Mouse (Mus musculus): ENCODE data around the gene 2010300C02Rik.
"Not testable (repeated sequence)": the region's sequence is repeated elsewhere in the genome, so short reads cannot be mapped to it uniquely, and the experiment has no call there.

The 2010300C02Rik gene

DNA sequence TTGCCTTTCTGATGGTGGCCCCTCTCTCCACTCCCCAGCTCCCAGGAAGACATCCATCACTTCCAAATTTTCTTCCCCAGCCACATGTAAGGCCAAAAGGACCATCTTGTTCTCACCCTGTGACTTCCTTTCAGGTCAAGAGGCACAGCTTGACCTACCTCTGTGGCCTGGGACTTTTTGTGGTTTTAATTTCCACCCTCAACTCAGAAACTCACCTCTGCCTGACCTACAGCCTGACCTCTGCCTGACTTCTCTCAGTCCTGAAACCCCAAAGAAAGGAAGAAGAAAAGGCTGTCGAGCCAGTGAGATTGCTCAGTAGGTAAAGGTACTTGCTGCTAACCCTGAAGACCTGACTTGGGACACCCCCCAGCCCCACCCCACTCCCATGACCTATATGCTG, 100.3 kb downstream of the 2010300C02Rik start:
- no peak for DNase-seq

DNA sequence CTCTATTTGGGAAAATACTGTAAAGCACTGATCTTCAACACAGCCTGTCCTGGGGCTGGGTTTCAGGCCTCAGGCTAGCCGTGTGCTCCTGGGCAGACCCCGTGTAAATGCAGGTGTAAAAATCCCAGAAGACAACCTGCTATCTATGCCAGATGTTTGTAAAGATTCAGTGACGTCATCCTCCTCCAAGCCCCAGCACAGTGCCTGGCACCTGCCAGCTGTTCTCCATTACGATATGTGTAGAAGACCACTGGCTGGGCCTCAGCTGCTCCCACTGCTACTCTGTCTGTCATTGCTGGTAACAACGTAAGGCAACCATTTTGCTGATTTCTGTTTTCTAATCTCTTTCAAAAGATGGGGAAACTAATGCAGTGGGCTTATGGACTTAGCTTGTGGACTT, 102.8 kb downstream of the 2010300C02Rik start:
- DNase-seq, result no peak

DNA sequence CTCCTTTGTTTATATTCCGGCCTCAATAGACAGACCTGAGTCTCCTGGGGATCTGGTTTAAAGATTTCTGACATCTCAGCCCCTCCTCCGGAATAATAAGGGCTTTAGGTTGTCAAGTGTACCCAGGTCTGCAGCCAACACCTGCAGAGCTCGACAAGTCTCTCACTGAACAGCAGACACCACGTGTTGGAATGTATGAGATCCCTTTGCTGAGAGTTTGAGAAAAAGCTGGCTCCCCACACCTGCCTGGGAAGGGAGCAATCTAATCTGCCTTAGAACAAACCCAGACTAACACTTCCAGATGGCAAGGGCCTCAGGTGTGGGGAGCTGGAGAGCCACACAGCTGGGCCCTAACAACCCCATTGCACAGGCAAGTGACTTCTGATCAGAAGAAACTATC, 103.3 kb downstream of the 2010300C02Rik start:
- no peak for DNase-seq

DNA sequence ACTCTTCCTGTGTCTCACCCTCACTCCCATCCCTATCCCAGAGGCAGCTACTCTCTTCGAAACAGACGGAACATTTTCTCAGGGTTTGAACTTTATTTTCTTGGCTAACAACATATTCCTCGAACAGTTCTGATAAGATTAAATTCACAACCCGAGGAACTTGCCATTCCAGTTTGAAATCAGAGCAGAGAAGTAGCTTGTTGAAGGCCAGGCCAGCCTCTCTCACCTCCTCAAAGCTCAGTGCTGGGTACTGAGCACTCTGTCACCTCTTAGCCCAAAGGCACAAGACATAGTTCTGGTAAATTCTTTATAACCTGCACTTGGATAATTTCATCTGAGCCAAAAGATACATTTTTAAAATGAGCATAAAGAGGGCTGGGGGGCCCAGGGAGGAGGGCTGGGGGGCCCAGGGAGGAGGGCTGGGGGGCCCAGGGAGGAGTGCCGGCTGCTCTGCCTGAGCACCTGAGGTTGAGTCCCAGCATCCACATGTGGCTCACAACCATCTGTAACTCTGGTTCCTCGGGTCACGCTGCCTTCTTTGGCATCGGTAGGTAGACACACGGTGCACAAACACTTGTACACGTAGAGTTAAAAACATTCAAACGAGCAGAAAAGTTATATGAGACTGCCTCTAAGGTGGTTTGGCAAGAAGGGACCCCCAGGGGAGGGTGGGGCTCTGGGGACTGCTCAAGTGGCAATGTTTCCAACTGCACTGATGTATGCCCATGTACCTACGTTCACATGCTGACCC, 104.4 kb downstream of the 2010300C02Rik start:
- no peak for DNase-seq

DNA sequence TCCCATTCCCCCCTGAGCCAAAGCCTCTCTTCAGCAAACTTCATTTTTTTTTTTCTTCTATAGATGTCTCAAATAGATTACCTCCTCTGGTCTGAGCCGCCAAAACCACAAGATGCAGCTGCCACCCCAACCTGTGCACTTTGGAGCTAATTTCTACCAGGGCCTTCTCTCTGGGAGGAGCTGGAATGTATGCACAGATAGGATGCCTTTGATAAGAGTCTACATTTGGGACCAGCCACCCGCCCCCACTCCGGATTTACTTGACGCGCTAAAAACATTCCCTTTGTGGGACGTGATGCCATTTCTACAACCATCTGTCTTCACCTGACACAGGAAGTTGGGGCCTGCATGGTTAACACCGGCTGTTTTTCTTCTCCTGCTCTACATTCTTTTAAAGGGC, 105.0 kb downstream of the 2010300C02Rik start:
- DNase-seq, result no peak

DNA sequence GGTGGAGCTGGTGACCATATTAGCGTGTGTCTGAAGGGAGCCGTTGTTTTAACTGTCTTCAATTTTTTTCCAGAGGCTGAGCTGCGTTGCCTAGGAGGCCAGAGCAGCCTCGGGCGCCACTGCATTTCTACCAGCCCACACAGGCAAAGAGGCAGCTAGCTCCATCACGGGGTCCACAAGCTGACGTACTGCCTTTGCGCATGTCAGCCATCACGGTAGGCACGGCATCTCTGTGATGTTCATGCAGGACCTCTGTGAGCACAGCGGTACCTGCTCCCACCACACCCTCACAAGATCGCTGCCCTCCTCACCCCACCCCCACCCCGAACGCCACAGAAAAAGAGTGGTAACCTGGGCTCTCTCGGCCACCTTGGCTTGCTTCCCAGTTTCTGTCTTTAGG, 105.8 kb downstream of the 2010300C02Rik start:
- DNase-seq, result no peak

DNA sequence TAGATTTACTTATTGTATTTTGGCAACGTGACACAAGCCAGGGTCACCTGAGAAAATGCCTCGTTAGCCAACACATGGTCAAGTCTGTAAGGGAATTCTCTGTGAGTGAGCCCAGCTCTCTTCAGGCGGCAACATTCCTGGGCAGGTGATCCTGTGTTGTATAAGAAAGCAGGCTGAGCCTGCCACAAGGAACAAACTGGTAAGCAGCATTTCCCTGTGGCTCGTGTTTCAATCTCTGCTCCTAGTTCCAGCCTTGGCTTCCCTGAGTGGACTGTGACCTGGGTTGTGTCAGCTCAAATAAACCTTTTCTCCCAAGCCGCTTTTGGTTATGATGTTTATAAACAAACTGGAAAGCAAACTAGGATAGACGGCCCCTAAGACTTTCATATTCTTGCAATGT, 108.9 kb downstream of the 2010300C02Rik start:
- no peak for DNase-seq

DNA sequence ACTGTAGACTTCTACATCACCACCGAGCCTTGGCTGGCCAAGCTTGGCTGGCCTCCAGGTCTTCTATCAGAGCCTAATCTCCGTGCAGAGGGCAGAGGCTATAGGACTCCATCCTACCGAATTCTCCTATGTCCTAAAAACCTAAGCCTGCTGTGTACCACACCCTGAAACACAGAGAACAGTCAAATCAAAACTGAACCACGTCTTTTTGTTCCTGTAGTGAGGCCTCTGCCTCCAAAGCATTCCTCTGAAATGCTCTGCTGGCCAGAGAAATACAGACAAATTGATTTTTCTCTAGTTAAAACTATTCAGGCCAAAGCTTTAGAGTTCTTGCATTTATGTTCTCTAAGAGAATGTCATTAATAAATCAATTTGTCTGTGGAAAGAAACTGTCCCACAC, 109.6 kb downstream of the 2010300C02Rik start:
- DNase-seq, result no peak

DNA sequence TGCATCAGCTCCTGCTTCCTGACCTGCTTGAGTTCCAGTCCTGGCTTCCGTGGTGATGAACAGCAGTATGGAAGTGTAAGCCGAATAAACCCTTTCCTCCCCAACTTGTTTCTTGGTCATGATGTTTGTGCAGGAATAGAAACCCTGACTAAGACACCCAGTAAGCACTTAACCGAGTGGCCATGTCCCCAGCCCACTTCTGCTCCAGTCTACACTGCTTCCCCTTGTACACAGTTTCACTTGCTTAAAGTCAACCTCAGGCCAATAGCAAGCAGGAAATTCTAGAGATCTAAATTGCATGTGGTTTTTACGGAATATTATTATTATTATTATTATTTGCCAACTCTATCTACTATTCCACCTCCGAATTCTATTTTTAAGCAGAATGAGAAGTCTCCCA, 114.2 kb downstream of the 2010300C02Rik start:
- DNase-seq, result not testable (repeated sequence)

DNA sequence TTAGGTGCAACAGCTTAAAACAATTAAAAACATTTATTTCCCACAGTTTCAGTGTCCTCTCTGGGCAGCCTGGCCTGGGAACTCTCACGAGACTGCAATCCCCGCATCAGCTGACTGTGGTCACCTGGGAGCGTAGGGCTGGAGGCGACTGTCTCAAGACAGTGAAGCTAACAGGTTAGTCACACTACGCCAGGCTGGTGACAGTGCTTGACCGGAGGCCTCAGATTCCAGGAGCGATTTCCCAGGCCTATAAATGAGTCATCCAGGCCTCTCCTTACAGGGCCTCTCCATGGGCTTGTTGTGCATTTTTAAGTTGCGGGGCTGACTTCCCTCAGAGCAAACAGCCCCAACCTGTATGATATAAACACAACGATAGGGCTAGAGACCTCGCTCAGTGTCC, 116.7 kb downstream of the 2010300C02Rik start:
- DNase-seq, result no peak

DNA sequence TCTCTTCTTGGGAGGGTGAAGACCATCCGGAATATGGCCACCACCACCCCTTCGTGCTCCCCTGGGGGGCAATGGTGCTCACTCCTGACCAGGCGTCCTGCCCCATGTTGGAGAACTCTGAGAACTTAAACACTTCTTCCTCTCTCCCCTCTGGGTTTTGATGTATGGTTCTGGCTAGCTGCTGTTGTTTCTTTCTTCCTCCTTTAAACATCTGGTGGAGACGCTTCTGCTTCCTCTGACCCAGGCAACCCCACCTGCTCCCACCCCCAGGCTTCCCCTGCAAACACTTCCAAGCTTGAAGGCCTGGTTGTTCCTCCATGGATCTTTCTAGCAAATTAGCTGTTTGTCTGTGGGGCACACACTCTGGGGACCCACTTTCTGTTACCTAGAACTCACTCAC, 117.6 kb downstream of the 2010300C02Rik start:
- no peak for DNase-seq

DNA sequence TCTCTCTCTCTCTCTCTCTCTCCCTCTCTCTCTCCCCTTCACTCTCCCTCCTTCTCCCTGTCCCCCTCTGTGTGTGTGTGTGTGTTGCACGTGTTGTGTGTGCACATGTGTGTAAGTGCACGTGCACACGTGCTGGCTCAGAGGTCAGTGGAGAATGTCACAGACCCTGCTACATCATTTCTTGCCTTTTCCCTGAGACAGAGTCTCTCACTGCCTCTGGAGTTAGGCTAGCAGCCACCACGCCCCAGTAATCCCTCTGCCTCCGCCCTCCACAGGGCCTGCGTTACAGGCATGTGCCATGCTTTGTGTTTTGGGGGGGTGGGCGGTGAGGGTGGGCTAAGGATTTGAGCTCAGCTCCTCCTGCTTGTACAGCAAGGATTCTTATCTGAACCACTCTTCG, 118.4 kb downstream of the 2010300C02Rik start:
- no peak for DNase-seq

DNA sequence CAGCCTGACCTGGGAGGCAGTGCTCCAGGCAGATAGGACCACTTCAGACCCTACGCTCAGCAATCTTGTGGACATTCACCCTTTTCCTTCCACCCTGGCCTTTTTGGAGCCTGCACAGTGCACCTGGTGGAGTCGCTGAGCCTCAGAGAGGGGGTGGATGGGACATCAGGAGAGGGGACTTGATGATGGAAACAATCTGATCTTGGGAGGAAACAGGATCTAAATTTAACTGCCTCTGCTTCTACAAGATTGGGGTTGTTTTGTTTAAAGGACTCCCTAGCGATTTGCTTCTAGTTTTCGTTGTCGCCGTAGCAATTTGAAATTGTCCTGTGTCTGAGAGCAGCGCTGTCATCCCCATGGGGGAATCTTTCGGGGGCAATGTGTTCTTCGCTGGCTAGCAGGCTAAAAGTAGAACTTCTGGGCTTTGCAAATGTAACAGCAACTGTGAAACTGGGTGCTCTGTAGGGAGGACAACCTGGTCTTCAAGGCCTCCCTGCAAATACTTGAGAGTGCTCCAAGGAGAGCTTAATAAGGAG, 119.2 kb downstream of the 2010300C02Rik start:
- DNase-seq, result no peak

DNA sequence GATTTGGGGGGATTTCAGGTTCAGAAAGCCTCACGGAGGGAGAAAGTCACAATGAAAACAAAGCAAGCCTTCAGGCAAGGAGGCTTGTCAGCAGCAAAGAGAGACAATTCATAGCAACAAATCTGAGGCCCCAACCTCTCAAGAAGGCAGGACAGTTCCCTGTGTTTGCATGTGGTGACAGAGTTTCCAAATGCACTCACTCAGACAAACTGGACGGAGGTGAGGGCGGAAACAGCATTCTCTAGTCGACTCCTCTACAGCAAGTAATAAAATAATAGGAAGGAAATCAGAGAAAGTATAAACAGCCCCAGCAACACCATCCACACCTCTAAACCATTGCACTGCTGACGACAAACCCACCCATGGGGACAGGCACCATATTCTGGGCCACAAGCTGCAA, 120.9 kb downstream of the 2010300C02Rik start:
- DNase-seq, result no peak

DNA sequence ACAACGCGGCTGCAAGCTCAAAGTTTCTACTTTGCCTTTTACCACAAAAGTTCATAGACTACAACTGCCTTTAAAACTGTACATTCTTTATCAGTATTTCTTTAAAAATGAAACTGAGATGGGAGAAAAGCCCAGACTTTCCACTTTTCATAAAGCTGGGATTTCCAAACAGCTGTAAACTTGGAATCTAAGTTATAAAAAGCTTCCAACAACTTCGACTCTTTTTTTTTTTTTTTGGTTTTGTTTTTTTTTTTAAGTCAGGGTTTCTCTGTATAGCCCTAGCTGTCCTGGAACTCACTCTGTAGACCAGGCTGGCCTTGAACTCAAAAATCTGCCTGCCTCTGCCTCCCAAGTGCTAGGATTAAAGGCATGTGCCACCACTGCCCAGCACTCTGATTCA, 125.1 kb downstream of the 2010300C02Rik start:
- not testable (repeated sequence) for DNase-seq

DNA sequence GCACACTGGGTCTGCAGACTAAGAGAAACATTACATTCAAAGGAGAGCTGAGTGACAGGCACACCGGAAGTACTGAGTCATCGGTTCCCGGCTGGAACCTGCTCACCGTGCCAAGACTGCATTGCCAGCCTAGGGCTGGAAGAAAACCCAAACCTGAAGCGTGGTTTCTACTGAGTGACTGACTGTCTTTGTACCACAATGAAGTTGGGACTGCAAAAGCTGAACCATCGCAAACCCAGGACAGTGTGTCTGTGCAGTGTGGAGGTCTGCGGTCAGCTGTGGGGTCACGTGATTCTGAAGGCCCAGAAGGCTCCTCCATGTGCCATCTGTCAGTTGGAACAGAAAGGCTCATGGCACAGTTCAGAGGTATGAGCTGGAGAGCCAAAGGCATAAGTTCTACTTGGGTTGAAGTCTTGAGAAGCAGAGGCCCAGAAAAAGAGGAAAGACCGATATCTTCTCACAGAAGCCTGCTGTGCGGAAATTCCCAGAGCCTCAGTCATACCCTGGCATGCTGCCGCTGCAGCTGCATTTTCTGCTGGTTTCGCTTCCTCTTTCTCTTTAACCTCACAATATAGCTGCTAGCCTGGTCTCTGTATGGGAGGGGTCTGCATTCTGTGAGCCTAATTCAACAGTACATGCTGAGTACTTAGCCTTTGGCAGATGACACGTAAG, 133.9 kb downstream of the 2010300C02Rik start:
- DNase-seq, result no peak

DNA sequence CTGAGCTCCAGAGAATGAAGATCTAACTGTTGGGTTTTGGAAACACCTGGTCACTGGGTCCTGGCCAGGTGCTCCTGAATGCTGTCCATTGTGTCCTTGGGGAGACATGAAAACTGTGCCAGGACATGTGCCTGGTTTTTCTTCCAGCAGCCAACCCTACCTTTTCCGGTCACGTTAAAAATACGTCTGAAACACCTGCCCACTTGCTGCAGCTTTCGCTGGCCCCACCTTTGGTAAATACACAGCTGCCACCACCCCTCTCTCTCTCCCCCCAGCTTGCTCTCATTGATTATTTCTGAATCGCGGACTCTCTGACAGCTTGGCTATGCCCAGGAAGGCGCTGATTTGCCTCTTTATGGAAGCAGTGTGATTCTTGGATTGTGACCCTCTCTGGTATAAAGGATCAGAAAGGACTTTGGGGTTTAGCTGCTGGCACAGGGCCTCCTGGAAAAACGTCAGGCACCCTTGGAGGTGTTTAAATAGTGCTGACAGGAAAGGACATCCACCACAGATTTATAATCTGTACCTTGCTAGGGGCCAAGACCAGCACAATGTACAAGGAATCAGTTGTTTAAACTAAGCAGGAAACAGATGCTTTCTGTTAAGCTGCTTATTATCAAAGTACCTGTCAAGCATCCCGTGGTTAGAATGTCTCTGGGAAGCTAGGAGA, 136.0 kb downstream of the 2010300C02Rik start:
- DNase-seq, result no peak

DNA sequence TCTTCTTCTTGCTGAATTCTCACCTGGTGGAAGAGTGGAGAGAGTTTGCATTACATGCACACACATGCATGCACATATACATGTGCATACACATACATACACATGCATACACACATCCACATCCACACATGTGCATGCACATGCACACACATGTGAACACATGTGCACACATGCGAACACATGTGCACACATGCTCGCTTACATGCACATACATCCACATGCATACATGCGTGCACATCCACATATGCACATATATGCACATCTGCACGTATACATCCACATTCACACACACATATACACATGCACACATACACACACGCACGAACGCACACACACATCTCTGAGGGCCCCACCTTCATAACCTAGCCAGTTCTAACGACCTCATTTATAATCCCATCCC, 136.7 kb downstream of the 2010300C02Rik start:
- DNase-seq, result no peak

DNA sequence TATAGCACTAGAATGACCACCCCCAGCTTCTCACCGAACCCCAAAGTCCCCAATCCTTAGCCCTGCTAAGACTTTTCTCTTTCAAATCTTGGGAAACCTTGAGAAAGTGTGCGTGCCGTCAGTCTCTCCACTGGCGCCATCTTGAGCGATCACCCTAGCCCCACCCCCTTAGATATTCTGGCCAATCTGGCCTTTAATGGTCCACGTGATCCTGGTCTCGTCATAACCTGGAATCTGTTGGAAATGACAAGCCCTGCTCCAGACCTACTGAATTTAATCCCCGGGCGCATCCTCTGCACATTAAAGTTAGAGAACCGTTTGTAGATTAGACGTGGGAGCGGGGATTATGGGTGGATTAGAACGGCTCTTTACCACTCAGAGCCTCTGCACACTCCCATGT, 140.2 kb downstream of the 2010300C02Rik start:
- no peak for DNase-seq

DNA sequence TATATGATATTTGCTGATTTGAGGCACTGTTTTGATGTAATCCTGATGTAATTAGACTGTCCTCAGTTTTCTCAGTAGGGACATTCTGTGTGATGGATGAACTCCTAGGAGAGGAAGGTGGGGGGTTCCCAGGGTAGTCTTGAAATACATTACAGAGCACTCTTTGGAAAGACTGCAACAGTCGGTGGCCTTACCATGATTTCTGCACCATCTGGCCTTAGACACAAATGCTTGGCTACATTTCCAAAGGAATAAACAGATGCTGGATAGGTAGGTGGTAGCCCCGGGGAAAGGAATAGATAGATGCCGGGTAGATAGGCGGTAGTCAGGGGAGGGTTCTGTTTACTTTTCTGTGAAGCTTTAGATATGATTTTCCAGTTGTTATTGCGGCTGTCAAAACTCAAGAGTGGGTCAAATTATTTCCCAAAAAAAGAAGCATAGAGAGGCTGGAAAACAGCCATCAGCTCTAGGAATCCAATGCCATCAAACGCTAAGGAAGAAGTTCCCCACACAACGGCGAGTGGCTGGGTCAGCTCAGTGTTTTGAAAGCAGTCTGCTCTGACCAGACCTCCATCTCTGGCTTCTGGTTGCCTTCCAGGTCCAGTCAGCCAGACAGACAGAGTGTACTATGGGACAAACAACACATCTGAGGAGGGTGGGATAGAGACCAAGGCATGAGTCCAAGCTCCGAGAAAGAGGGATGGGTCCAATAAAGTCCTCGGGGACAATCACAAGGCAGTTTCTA, 147.2 kb downstream of the 2010300C02Rik start:
- DNase-seq, result no peak

DNA sequence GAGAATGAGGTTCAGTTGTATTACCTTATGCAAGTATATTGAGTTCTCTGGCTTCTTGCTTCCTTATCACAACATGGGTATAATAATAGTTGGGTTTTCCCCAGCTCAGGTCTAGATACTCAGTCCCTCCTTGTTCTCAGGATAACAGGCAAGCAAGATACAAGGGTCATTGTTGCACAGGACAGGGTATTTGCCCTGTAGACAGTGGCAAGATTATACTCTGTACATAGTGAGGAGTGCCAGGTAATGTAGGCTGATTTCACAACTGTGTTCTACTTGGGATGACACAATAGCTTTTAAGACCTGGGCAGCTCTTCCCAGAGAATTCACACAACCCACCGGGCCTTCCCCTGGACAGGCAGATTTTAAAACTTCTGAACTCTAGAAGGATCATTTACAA, 151.5 kb downstream of the 2010300C02Rik start:
- no peak for DNase-seq

DNA sequence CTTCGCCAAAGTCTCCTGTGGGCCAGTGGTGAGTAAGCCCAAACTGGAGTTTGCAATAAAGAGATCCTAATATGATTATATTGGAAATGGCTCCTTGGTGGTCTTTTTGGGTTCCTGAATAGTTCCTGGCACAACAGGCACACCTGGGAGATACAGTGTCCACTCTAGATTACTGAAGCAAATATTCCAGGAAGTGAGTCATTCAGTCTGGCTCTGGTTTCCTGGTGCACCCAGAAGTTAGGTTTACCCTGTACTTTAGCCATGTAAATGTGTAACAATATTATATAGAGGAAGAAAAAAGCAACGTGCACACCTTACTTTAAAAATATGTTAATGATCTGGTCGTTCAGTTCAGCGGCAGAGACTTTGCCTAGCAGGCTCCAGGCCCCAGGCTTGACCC, 153.1 kb downstream of the 2010300C02Rik start:
- no peak for DNase-seq

DNA sequence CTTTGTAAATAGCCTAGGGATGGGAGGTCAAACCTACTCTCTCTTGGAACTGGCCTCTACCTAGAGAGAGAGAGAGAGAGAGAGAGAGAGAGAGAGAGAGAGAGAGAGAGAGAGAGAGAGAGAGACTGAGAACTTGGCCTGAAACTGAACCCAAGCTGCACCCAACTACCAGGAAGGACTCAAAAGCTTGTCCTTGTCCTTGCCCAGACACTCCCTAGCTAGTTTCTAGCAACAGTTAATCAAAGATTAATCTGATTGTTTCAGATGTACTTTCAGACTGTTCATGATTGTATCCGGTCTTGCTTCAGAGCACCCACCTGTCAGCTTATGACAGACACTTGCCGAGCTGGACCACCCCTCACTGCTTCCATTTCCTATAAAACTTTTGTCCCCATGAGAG, 153.5 kb downstream of the 2010300C02Rik start:
- DNase-seq, result no peak
